12 mouse cellular contexts compared by ENCODE assay signal in the genomic region with DNA sequence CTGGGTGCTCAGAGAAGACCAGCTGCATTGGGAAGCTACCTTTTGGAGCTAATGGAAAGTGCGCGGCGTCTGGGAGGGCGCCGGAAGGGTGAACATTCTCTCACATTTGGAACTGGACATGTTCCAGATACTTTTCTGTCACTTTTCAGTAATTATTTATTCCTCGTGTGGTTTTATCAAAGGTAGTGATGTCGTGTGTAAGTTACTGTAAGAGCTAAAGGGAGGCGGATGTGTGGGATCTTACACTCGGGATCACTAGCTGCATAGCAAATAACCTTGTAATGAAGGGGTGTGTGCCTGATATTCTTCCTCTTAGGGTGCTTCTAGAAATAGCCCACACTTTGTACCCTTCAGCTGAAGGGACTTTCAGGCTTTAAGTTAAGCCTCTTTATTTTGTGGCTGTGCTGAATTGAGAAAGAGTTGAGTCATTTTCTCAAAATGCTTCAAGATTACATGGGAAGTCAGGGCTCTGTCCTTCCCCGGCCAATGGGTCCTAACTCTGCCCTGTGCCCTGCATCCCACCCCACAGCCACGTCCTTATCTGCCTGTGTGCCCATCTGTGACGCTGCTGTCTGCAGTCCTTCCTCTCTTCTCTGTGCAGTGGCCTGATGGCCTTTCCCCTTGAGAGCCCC. TPM values are rescaled to one million over a fixed set of nuclear protein-coding genes. Genes with fewer than 3 reads are reported as not detected.
DNase-seq lines count a peak whose midpoint lies in the region; ATAC-seq and TF ChIP-seq lines count a peak whose summit lies in the region.
"Had no signal": no experiment of that assay in that cellular context is flagged by ENCODE, and none has a peak within 500 bp of the region (broad histone marks: within the 10 kb centered on the region; RNA-seq: fewer than 3 reads in every experiment).

No protein-coding gene starts in this region.

- no peak for TF ChIP-seq CTCF in spleen, adult 2 months (IDR thresholded peaks at IDR 0.05; ENCODE audit: extremely low read depth, insufficient read depth, insufficient read length, insufficient replicate concordance)

- TF ChIP-seq POLR2A in spleen, adult 2 months (IDR thresholded peaks at IDR 0.05; ENCODE audit: low read depth, low read length): no peak

- ATAC-seq in heart, embryonic 12.5 days (ENCODE audit: insufficient number of reproducible peaks, low FRiP score): no peak
- ATAC-seq in liver, embryonic 11.5 days (replicated peaks; ENCODE audit: low FRiP score): no peak
- ATAC-seq in midbrain, embryonic 11.5 days (ENCODE audit: low FRiP score): no peak

- no peaks in the 10 kb centered on the region for H3K9me3 ChIP-seq in heart, embryonic 12.5 days (replicated peaks)
- no peaks in the 10 kb centered on the region for H3K9me3 ChIP-seq in liver, embryonic 11.5 days (ENCODE audit: control insufficient read depth, low read length)
- H3K9me3 ChIP-seq in midbrain, embryonic 11.5 days (ENCODE audit: control insufficient read depth, low read length): no peaks in the 10 kb centered on the region

- no peaks in the 10 kb centered on the region for H3K36me3 ChIP-seq in heart, embryonic 12.5 days
- H3K36me3 ChIP-seq in spleen, adult 2 months (ENCODE audit: control insufficient read depth, insufficient read depth, low read length): peaks cover 9% of the 10 kb centered on the region; the same call in 1 of the 2 replicates
- no peaks in the 10 kb centered on the region for H3K36me3 ChIP-seq in liver, embryonic 11.5 days (ENCODE audit: control insufficient read depth, insufficient read depth, low read length)
- no peaks in the 10 kb centered on the region for H3K36me3 ChIP-seq in midbrain, embryonic 11.5 days (ENCODE audit: control insufficient read depth, insufficient read depth, low read length)

- 55% methylated on average over 12 of the region's 12 CpGs for WGBS in heart, embryonic 12.5 days
- WGBS in spleen, adult 2 months: 58% methylated on average over 12 of the region's 12 CpGs
- WGBS in liver, embryonic 11.5 days: 63% methylated on average over 12 of the region's 12 CpGs
- 93% methylated on average over 12 of the region's 12 CpGs for WGBS in midbrain, embryonic 11.5 days

- intact Hi-C loops in heart, postnatal 14 days (cut with DNase I): no loop called here
- intact Hi-C loops in left cerebral cortex, postnatal 14 days (cut with DNase I): no loop called here

- H3K27ac ChIP-seq in heart, embryonic 12.5 days (ENCODE audit: poor library complexity, severe bottlenecking): 0 out of 2 replicates have a peak overlapping the region, but pooled peaks have one; percentile 8
- H3K27ac ChIP-seq in spleen, adult 2 months (ENCODE audit: insufficient read depth, low read length): peak overlapping the region; percentile 94
- no peak overlapping the region for H3K27ac ChIP-seq in liver, embryonic 11.5 days (ENCODE audit: low read depth, low read length)
- no peak overlapping the region for H3K27ac ChIP-seq in midbrain, embryonic 11.5 days (ENCODE audit: low read depth, low read length)

- no peak overlapping the region for H3K4me3 ChIP-seq in heart, embryonic 12.5 days
- peak overlapping the region; percentile 56 for H3K4me3 ChIP-seq in spleen, adult 2 months (ENCODE audit: extremely low read depth, insufficient read depth, insufficient read length)
- H3K4me3 ChIP-seq in liver, embryonic 11.5 days (ENCODE audit: low read depth, low read length): no peak overlapping the region
- no peak overlapping the region for H3K4me3 ChIP-seq in midbrain, embryonic 11.5 days (ENCODE audit: low read depth, low read length)

- peaks cover 40% of the 10 kb centered on the region for H3K4me1 ChIP-seq in heart, embryonic 12.5 days (replicated peaks)
- peaks cover 38% of the 10 kb centered on the region for H3K4me1 ChIP-seq in spleen, adult 2 months (ENCODE audit: control insufficient read depth, insufficient read depth, insufficient read length)
- peaks cover 34% of the 10 kb centered on the region for H3K4me1 ChIP-seq in liver, embryonic 11.5 days (replicated peaks; ENCODE audit: control insufficient read depth, insufficient read depth, low read length)
- H3K4me1 ChIP-seq in midbrain, embryonic 11.5 days (ENCODE audit: control insufficient read depth, insufficient read depth, low read length): no peaks in the 10 kb centered on the region

- H3K4me2 ChIP-seq in heart, embryonic 12.5 days: 0 out of 2 replicates have a peak overlapping the region, but pooled peaks have one; percentile 0
- peak overlapping the region; percentile 14; the same call in 1 of the 2 replicates for H3K4me2 ChIP-seq in liver, embryonic 11.5 days
- no peak overlapping the region for H3K4me2 ChIP-seq in midbrain, embryonic 11.5 days

- H3K9ac ChIP-seq in heart, embryonic 12.5 days: no peak overlapping the region
- no peak overlapping the region for H3K9ac ChIP-seq in liver, embryonic 11.5 days (ENCODE audit: low read depth, low read length)
- no peak overlapping the region for H3K9ac ChIP-seq in midbrain, embryonic 11.5 days (ENCODE audit: low read length)

- DNase-seq in heart, postnatal 14 days: no peak
- DNase-seq in spleen, adult 2 months (ENCODE audit: low read depth in 1 of 2, low spot score in 2 of 2): no peak
- no peak for DNase-seq in spleen, adult 12 weeks (ENCODE audit: low spot score)
- DNase-seq in liver, embryonic 11.5 days (ENCODE audit: low spot score): no peak
- DNase-seq in adrenal gland, postnatal 14 days: no peak
- no peak for DNase-seq in left cerebral cortex, postnatal 14 days (ENCODE audit: low spot score in 2 of 2)
- no peak for DNase-seq in midbrain, embryonic 11.5 days (ENCODE audit: low spot score, missing footprints)
- DNase-seq: cerebellum, adult 11-12 months; layer of hippocampus, adult 9-11 months; lung, postnatal 4 days had no signal

- no peaks in the 10 kb centered on the region for H3K27me3 ChIP-seq in heart, embryonic 12.5 days (replicated peaks)
- no peaks in the 10 kb centered on the region for H3K27me3 ChIP-seq in spleen, adult 2 months (ENCODE audit: control insufficient read depth, insufficient read depth, low read length)
- H3K27me3 ChIP-seq in liver, embryonic 11.5 days (replicated peaks; ENCODE audit: control insufficient read depth, insufficient read depth, low read length): no peaks in the 10 kb centered on the region
- no peaks in the 10 kb centered on the region for H3K27me3 ChIP-seq in midbrain, embryonic 11.5 days (ENCODE audit: control insufficient read depth, insufficient read depth, low read length)

RNA-seq across cellular contexts. Expression of a gene that starts 3.4 kb away (rescaled TPM):
- 1.6 and 1.7 TPM in 2 replicates for polyA plus RNA-seq in heart, embryonic 12.5 days (2016; fragmentation: Nextera tagmentation; extraction: Ambion mirVana)
- total RNA-seq in heart, postnatal 14 days (2021): under 1 TPM; 0.54 to 0.67 TPM
- 19.3 and 21.5 TPM in 2 replicates for polyA plus RNA-seq in spleen, adult 2 months (2012; rRNA removed)
- 3.2 and 3.9 TPM in 2 replicates for polyA plus RNA-seq in liver, embryonic 11.5 days (2014; fragmentation: Nextera tagmentation; extraction: Ambion mirVana)
- 0.48 and 2.3 TPM in 2 replicates for total RNA-seq in adrenal gland, postnatal 14 days (2021)
- total RNA-seq in left cerebral cortex, postnatal 14 days (2021): under 1 TPM; 0.66 to 0.91 TPM
- 1.4 and 1.6 TPM in 2 replicates for polyA plus RNA-seq in midbrain, embryonic 11.5 days (2014; fragmentation: Nextera tagmentation; extraction: Ambion mirVana)

RNA-seq across cellular contexts. Expression of a gene that starts 46.0 kb away (rescaled TPM):
- 0.17 and 0.29 TPM in 2 replicates for polyA plus RNA-seq in heart, embryonic 12.5 days (2016; fragmentation: Nextera tagmentation; extraction: Ambion mirVana)
- under 1 TPM in 1 of 2 experiments, not detected in 1; 0.39 TPM for total RNA-seq in heart, postnatal 14 days (2021)
- 91.9 and 111 TPM in 2 replicates for polyA plus RNA-seq in spleen, adult 2 months (2012; rRNA removed)
- polyA plus RNA-seq in liver, embryonic 11.5 days (2014; fragmentation: Nextera tagmentation; extraction: Ambion mirVana): not detected in 2 replicates
- 0.67 and 5.2 TPM in 2 replicates for total RNA-seq in adrenal gland, postnatal 14 days (2021)
- not detected for total RNA-seq in left cerebral cortex, postnatal 14 days (2021)
- polyA plus RNA-seq in midbrain, embryonic 11.5 days (2014; fragmentation: Nextera tagmentation; extraction: Ambion mirVana): 0.15 and 0.25 TPM in 2 replicates
- total RNA-seq: gastrocnemius, postnatal 4 days had no signal

Comparison
In these comparisons a context has a peak if more than half of its experiments do, and no peak if none do; other contexts are left out.
1. H3K27ac ChIP-seq: peak in heart, embryonic 12.5 days (single experiment) and spleen, adult 2 months (single experiment); none in liver, embryonic 11.5 days (single experiment) and midbrain, embryonic 11.5 days (single experiment).
2. RNA of a gene that starts 46.0 kb away (polyA plus RNA-seq): 91.9 to 111 TPM in spleen, adult 2 months; 0.17 to 0.29 TPM in heart, embryonic 12.5 days, 0.15 to 0.25 TPM in midbrain, embryonic 11.5 days and not detected in liver, embryonic 11.5 days; every median in the first group is over 10 times any median in the second.